Mouse (Mus musculus) cerebellum, adult (tissue): Measurements from ENCODE around the gene Yipf1.

Experiments
- ATAC-seq: cut with Nextera tagmentation; 2 replicates; pipeline ENCODE4 v1.9.2; 2017; ENCODE audit warnings: mild to moderate bottlenecking, moderate library complexity, mixed read lengths; ENCODE audit not compliant: insufficient number of reproducible peaks, low FRiP score, low TSS enrichment

Yipf1 gene

GRCm38 (mm10) chr4:107313690-107314478 lies at the start of gene Yipf1:
Yipf1 (plus strand) TSS chr4:107314363.
- peak; percentile 94 for ATAC-seq

- ATAC-seq = no peak
These were observed 40.5 kb upstream of the Yipf1 start for GRCm38 (mm10) chr4:107273683-107274082.

GRCm38 (mm10) chr4:107274511-107274910 lies 39.7 kb upstream of the Yipf1 start:
- no peak for ATAC-seq

- no peak for ATAC-seq
These were observed 35.9 kb upstream of the Yipf1 start for GRCm38 (mm10) chr4:107278188-107278707.

GRCm38 (mm10) chr4:107280843-107281475 lies 33.2 kb upstream of the Yipf1 start:
- no peak for ATAC-seq

GRCm38 (mm10) chr4:107285446-107286200 lies 28.5 kb upstream of the Yipf1 start:
- no peak for ATAC-seq

- no peak for ATAC-seq
These were observed 27.8 kb upstream of the Yipf1 start for GRCm38 (mm10) chr4:107286386-107286785.

GRCm38 (mm10) chr4:107287517-107287916 lies 26.6 kb upstream of the Yipf1 start:
- ATAC-seq = no peak

- no peak for ATAC-seq
These were observed 22.4 kb upstream of the Yipf1 start for GRCm38 (mm10) chr4:107291611-107292272.

GRCm38 (mm10) chr4:107292273-107292662 lies 21.9 kb upstream of the Yipf1 start:
- no peak for ATAC-seq

GRCm38 (mm10) chr4:107298071-107298606 lies 16.0 kb upstream of the Yipf1 start:
- no peak for ATAC-seq

GRCm38 (mm10) chr4:107299779-107300340 lies 14.3 kb upstream of the Yipf1 start:
- no peak for ATAC-seq

- ATAC-seq = no peak
These were observed 13.8 kb upstream of the Yipf1 start for GRCm38 (mm10) chr4:107300371-107300770.

- ATAC-seq = no peak
These were observed 13.1 kb upstream of the Yipf1 start for GRCm38 (mm10) chr4:107300902-107301555.

- no peak for ATAC-seq
These were observed 11.9 kb upstream of the Yipf1 start for GRCm38 (mm10) chr4:107302221-107302620.

GRCm38 (mm10) chr4:107302832-107303231 lies 11.3 kb upstream of the Yipf1 start:
- ATAC-seq = no peak

GRCm38 (mm10) chr4:107303531-107303930 lies 10.6 kb upstream of the Yipf1 start:
- no peak for ATAC-seq

GRCm38 (mm10) chr4:107306966-107307365 lies 7.2 kb upstream of the Yipf1 start, which contains the start of gene Dio1:
Dio1 (minus strand) TSS chr4:107307169.
- peak; percentile 96 for ATAC-seq

- ATAC-seq = no peak
These were observed 279 bp downstream of the Yipf1 start for GRCm38 (mm10) chr4:107314479-107314805.
